Mouse (Mus musculus): Measurements from ENCODE around the gene Slc44a2. TPM values are rescaled to one million over a fixed set of nuclear protein-coding genes. Genes with fewer than 3 reads are reported as not detected.
"Not testable (repeated sequence)": the region's sequence is repeated elsewhere in the genome, so short reads cannot be mapped to it uniquely, and the experiment has no call there.

Gene Slc44a2
- total RNA-seq, 2 experiments from 2014 or later: 117 to 128 TPM

DNA sequence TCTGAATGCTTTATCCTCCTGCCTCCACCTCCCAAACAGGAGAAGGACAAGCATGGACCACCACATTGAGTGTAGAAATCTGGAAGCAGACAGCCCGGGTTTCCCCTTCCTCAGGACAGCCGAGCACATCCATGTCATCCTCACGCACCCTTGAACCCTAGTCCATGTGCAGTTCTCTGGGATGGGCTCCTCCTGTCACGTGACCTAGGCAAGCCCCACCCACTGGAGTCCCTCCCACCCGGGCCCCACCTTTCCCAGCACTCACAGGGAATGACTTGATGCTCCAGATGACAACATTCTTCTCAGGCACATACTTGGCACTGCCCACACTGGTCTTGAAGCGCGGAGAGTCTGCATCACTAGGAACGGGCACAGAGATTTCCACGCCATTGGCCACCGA, 21.5 kb upstream of the Slc44a2 start:
- DNase-seq: no peak

DNA sequence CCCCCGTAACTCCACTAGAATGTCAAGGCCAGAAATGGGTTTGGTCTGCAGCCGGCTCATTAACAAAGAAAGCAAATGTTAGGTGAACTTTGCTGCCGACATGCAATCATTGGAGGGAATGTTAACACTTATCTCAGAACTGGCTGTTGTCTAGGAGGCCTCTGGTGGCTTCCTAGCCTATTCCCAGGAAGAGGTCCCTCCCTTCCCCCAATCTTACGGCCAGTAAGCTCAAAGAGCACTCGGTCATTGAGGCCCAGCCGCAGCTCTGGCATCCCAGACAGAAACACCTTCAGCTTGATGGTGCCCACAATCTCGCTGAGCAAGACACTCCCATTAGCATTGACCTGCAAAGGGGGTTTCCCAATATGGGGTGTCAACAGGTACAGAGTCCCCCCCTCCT, 15.4 kb upstream of the Slc44a2 start:
- DNase-seq: no peak

DNA sequence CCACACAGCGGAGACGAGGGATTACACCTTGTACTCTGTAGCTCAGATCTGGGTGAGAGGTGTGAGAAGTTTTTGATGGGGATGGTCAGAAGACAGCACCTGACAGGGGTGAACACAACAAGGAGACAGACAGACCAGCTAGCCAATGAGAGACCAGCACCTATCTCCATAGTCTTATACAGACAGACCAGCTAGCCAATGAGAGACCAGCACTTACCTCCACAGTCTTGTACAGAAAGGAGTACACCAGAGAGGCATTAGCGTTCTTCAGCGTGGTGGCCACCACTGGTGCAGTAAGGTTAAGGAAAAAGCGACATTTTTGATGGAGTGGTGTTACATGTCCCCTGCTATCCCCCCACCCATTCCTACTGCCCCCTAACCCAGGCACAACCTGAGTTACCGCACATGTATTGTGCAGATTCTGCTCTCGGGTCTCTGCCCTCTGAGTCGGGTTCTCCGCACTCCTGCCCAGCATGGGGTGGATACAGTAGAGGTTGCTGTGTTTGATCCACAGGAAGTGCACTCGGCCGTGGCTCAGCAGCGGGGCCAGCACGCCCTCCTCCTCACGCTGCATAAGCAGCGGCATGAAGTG, 11.3 kb upstream of the Slc44a2 start:
- no peak for DNase-seq

DNA sequence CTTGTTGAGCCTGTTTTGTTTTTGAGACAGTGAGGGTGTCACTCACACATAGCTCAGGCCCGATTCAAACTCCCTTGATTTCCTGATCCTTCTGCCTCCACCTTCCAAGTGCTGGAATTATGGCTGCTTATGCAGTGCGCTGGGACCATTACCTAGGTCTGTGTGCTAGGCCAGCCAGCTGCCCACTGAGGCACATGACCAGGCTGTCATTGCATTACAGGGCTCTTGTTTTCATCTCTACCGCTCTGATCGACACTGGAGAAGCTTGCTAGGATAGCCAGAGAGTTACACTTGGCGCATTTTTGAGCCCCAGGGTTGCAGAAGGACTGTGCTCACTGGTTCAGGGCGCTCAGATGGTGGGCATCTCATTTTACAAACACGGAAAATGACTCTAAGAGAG, 8.8 kb upstream of the Slc44a2 start:
- no peak for DNase-seq

DNA sequence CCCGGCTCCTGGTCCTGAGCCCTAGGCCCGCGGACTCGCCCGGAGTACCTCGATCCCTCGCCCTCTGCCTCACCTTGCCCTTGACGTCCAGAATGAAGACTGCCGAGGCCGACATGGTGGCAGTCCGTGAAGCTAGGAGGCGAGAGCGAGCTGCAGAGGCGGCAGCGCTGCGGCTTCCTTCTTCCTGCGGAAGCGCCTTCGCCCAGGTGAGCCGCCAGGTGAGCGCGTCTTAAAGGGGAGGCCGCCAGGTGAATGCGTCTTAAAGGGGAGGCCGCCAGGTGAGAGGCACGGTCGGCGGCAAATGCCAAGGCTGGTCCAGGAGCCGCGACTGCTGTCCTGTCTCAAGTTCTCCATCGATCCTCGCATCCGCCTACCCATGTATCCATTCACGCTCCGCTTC, 8.4 kb upstream of the Slc44a2 start, which contains the start of gene Ap1m2:
Gene Ap1m2, minus strand, starts transcription at position 204 of the 400 bp plus-strand sequence.
- DNase-seq: no peak

DNA sequence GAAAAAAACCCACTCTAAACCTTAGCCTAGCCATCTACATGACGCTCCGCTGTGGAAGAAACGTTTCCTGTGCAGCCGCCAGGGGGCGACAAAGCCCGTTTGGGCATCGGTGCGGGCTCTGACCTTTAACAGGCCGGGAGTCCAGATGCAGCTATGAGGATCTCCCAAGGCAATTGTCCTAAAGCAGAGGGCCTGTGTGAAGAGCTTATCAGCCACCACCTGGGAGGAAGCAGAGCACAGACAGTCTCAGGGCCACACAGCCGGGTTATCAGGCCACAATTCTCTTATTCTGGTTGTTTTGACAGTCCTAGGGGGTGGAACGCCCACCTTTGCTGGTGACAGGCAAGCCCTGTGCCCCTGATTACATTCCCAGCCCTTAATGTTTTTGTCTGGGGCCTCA, 7.1 kb upstream of the Slc44a2 start:
- DNase-seq: peak; percentile 81

DNA sequence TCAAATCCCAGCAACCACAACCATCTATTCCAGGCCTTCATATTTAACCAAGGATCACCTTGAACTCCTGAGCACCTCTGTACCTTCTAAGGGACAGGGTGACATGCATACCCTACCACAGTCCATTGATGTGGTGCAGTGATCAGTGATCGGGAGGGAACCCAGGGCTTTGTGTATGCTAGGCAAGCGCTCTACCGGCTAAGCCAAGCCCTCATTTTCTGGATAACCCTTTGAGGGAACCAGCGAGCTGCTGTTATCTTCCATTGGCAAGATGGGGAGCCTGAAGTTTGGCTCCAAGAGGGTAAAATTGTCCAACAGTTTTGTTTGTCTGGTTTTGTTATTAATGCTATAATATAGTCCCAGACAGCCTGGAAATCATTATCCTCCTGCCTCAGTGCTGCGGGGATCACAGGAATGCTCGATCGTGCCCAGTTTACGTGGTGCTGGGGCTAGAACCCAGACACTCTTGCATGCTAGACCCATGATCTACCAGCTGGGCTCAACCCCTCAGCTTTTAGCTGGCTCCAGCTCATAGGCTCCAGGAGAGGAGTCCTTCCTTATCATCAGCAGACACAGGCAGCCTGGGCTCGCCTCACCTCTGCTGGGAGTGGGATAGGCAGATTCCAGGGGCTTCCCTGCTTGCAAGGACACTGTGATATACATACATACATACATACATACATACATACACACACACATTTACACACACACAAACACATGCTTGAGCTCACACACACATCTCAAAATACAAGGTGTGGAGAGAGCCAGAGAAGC, 5.9 kb upstream of the Slc44a2 start:
- no peak for DNase-seq

DNA sequence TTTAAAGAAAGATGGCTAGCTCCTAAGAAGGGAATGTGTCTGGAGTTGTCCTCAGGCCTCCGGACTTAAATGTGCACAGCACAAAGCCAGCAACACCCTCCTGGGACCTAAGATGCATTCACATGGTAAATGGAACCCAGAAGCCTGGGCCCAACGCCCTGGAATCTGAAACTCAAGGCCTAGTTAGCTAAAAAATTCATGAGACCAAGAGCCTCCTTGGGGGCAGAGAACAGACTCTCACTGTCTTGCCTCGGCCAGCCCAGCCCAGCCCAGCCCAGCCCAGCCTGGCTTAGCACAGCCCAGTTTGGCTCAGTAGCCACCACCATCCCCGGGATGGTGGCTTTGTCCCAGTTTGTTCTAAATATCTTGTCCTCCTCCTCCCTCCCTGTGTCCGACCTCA, 5.1 kb upstream of the Slc44a2 start:
- DNase-seq: peak; percentile 65

DNA sequence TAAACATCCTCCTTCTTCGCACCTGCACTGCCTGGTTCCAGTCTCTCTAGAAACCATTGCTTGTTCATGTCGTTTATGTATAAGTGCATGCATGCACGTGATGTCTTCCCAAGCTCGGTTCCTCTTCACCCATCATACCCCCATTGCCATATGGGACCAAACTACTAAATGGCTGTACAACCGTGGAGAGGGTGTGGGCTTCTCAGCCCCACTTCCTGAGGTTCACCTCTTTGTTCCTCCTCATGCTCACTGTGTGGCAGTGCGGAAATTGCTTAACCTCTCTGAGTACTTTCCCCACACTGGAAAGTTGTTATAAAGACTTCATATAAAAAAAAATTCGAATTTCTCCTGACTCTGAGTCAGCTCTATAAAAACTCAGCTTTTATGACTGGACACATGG, 3.8 kb upstream of the Slc44a2 start:
- no peak for DNase-seq

DNA sequence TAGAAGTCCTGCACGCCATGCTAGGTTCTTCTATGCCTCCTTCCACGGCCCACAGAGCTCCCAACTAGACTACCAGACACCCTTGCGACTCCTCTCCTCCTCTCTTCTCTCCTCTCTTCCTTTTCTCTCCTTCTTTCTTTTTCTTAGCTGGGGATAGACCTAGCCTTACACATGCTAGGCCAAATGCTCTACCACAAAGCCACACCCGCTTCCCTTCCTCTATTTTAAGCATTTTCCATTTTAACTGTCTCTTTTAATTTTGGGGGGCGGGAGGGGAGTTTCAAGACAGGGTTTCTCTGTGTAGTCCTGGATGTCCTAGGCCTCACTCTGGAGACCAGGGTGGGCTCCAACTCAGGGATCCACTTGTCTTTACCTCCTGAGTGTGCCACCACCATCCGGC, 1.7 kb upstream of the Slc44a2 start:
- DNase-seq: no peak

DNA sequence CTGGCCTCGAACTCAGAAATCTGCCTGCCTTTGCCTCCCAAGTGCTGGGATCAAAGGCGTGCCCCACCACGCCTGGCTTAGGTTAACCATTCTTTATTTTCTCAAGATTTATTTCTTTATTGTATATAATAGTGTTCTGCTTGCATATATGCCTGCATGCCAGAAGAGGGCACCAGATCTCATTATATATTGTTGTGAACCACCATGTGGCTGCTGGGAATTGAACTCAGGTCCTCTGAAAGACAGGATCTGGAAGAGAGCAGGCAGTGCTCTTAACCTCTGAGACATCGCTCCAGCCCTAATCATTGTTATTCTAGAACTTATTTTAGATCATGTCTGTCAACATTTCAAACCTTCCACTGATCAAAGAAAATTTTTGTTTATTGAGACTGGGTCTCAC, 995 bp upstream of the Slc44a2 start:
- DNase-seq: no peak

DNA sequence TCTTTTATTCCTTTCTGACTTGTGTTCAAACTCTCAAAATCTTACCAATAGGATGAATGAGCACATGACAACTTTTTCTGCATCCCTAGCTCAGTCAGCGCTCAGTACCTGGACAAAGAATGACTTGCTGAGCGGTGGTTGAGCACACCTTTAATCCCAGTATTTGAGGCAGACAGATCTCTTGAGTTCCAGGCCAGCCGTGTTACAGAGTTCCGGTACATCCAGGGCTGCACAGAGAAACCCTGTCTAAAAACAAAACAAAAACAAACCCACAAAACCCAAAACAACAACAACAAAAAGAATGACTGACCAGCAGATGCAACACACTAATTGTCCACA, 249 bp upstream of the Slc44a2 start:
- no peak for DNase-seq

DNA sequence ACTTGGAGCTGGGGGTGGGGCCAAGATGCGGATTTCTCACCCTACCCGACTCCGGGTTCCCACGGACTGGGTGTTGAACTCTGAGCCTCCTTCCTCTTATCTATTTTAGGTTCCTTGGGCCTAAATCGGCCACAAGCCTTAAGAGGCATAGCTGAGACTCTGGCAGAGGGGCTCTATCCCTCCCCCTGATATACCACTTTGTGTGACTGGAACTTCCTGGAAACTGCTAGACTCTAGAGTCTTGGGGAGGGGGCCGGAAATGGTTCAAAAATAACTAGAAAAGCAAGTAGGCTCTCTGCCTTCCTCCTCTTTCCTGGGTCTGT, 976 bp downstream of the Slc44a2 start:
- DNase-seq: peak; percentile 33

DNA sequence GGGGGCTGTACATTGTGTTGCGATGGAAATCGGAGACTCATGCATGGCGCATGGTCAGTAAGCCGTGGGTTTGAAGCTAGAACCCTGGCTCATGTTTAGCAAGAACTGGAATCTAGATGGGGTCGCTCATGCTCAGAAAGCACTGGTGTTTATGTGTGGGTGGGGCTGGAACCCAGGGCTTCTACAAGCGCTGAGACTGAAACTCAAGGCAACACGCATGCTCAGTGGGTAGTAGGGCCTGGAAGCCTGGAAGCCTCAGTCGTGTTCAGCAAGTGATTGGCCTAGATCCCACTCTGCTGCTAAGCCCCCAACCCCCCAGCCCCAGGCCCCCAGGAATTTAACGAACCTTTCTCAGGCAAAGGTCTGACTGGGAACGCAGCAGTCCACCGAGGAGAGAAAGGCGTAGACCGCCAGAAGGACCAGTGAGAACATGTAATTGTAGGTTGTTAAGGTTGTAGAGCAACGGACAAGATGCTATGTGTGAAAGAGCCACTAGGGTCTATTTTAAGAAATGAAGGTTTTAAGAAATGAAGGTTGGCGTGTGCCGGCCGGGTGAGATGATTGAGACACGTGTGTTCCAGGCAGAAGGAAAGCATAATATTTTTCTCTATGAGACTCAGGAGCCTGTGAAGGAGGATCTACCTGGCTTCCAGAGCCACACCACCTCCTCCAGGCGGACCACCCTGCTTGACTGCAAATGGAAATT, 1.9 kb downstream of the Slc44a2 start:
- no peak for DNase-seq

DNA sequence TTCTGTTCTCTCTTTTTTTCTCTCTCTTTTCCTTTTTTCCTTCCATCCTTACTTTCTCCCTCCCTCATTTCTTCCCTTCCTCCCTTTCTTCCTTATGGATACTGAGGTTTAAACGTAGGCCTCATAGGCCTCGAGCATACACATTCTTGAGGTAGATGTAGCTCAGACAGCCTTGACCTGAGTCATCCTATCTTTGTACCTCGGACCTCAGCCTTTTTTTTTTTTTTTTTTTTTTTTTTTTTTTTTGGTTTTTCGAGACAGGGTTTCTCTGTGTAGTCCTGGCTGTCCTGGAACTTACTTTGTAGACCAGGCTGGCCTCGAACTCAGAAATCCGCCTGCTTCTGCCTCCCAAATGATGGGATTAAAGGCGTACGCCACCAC, 2.4 kb downstream of the Slc44a2 start:
- not testable (repeated sequence) for DNase-seq

DNA sequence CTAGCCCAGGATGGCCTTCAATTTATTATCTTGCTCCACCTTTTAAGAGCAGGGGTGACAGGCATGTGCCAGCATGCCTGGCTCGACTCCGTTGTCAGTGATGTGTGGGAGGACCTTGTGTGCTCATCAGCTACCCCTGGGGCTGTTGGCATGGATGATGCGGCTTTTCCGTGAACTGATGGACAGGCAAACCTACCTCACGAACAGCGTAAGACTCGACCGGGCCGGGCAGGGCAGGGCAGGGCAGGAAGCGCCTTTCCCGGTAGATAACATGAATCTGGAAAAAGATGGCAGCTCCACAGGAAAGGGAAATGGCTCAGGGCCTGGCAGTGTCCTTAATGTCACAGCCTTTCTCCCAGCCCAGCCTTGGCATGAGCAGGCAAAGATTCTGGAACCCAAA, 3.8 kb downstream of the Slc44a2 start:
- DNase-seq: no peak

DNA sequence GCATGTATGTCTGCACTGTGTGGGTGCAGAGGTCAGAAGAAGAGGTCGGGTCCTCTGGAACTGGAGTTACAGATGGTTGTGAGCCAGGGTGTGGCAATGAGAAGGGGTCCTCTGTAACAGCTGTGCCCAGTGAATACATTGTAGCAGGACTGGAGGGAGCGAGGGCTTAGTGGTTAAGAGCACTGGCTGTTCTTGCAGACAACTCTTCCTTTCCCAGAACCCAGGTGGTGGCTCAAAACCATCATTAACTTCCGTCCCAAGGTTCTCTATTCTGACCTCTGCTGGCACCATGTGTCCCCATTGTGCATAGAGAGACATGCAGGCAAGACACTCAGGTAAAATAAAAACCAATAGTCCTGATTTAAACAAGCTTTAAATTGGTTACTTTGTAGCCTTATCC, 7.1 kb downstream of the Slc44a2 start:
- DNase-seq: no peak

DNA sequence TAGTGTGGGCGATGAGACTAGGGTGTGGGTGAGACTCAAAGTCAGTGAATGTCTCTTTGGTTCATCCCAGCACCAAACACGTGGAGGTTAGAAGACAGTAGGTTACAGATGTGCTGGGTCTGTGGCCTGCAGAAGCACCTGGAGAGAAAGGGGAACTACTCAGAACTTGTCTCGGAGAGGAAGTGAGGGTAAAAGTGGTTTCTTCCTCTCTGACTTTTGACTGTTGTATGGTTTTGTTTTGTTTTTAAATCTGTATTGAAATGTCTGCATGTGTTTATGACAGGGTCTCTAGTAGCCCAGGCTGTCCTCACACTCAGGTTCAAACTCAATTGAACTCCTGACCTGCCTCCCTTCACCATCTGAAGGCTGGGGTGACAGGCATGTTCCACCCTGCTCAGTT, 7.5 kb downstream of the Slc44a2 start:
- no peak for DNase-seq

DNA sequence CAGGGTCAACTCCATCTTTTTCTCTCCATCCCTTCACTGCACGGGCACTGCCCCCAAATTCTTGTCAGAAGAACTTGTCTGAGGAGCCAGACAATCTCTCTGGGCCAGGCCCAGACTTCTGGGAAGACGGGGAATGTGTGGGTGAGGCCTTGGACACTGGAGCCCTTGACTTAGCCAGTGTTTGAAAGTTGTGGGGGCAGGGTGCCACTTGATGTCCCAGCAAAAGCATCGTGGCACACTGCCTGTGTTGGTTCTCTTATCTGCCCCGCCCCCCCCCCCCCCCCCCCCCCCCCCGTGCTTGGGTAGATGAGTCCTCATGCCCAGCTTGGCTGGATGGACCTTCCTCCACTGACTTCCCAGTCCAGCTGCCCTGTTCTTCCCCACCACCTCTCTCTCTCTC, 8.5 kb downstream of the Slc44a2 start:
- DNase-seq: peak; percentile 60

DNA sequence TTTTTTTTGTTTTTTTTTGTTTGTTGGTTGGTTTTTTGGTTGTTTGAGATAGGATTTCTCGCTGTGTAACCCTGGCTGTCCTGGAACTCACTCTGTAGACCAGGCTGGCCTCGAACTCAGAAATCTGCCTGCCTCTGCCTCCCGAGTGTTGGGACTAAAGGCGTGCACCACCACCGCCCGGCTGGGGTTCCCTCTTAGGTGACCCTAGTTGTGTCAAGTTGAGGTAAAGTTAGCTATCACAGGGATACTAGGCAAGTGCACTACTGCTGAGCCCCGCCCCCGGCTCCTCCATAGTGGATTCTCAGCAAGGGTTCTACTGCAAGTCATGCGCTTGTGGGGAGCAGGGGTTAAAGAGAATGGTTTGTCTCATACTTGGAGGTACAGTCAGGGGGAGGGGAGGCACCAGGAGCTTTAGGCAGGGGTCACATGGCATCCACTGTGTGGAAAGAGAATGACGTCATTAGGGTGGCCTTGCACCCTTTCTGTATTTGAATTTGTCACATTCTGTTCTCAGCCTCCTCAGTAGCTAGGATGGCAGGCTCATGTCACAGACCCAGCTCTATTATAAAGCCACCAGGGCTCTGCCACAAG, 9.3 kb downstream of the Slc44a2 start:
- DNase-seq: no peak

DNA sequence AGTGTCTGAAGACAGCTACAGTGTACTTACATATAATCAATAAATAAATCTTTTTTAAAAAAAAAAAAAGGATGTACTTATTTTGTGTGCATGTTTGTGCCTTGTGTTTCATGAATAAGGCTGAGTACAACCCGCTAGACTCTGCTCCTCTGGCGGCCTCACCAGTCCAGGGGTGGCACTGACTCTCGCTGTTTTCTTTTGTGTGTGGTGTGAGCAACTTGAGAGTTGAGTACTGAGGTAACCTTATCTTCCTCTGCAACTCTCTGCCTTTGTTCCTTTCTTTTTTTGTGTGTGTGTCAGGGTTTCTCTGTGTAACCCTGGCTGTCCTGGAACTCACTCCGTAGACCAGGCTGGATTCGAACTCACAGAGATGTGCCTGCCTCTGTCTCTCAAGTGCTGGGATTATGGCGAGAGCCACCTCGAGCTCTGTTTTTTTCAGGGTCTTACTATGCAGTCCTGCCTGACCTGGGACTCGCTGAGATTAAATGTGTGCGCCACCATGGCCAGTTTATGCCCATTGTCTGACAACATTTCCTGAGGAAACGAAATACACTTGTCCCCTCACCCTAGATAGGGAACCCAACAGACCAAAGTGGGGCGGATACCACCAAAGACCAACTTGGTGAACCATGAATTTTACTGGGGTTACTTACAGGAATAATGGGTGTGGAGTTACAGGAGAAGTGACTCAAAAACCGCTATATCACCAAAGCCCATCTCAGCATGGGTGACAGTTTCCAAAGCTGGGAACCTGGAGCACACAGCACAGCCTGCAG, 11.1 kb downstream of the Slc44a2 start:
- DNase-seq: no peak

DNA sequence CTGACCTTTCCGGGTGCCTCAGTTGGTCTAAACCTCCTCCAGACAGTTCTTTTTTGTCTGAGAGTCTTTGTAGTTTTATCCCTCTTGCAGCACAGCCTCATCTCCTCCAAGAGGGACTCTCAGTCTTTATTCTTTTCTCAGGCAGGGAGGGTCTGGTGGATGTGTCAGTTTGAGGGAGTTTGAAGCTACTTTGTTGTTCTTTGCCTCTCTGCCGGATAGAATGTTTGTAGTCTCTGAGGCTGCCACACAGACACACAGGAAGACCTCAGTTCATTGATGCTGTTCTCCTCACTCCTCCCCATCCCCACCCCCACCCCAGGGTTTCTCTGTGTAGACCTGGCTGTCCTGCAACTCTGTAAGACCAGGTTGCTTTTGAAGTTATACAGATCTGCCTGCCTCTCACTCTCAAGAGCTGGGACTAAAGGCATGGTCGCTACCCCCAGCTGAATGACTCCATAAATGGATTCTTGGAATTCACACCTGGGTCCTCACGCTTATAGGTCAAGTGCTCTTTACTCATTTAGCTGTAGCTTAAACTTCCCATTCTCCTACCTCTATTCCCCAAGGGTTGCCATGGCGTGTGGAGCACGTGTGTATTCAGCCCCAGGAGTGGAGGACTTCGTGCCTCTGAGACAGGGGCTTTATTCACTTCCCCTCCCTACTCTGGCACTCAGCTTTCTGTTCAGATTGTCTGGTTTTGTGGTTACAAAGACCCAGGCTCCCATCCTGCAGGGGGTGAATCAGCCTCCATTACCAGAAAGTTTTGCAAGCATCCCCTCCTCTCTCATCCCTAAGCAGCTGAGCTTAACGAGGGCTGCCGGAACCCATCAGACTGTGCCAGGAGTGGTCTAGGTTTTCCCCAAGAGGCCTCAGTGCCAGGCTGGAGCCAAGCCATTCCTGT, 11.9 kb downstream of the Slc44a2 start:
- no peak for DNase-seq

Data from gastrocnemius, postnatal 25 days (tissue).